Mouse (Mus musculus) macrophage (primary cell): Measurements from ENCODE around the gene Pih1d1. TPM values are rescaled to one million over a fixed set of nuclear protein-coding genes. Genes with fewer than 3 reads are reported as not detected.
A peak's percentile ranks its signal among the peaks of the same experiment; 100 is the strongest.
"Not testable (repeated sequence)": the region's sequence is repeated elsewhere in the genome, so short reads cannot be mapped to it uniquely, and the experiment has no call there.

Source experiments
- H3K27ac ChIP-seq: fragments of 350-480 bp; formaldehyde crosslinking; 2 replicates; pipeline ENCODE4 v1.9.0; 2021
- H3K36me3 ChIP-seq: fragments of 350-480 bp; formaldehyde crosslinking; 2 replicates; pipeline ENCODE4 v1.9.0; 2021; ENCODE audit errors: inconsistent target
- H3K4me3 ChIP-seq: fragments of 350-480 bp; formaldehyde crosslinking; 2 replicates; pipeline ENCODE4 v1.9.0; 2021; ENCODE audit errors: inconsistent target
- H3K79me2 ChIP-seq: fragments of 350-480 bp; formaldehyde crosslinking; 2 replicates; pipeline ENCODE4 v1.9.0; 2021; ENCODE audit errors: inconsistent target
- WGBS: methylation state at CpG from one replicate; pipeline ENCODE4 v1.1.7; 2026; ENCODE audit warnings: inconsistent platforms; ENCODE audit not compliant: missing documents; 5-methylcytosine and 5-hydroxymethylcytosine counted together
- polyA plus RNA-seq: library from polyadenylated mRNA; stranded (reverse); fragments of 250-400 nt; gene quantifications from 3 replicates; pipeline ENCODE4 v1.2.4, GENCODE M21; 2018; ENCODE audit warnings: inconsistent platforms
- total RNA-seq, 78 experiments: library from RNA; depleted of rRNA; stranded (reverse); fragments of 250-400 nt; gene quantifications; 1 replicate in 9 of 78; 2 replicates in 24 of 78; 3 replicates in 43 of 78; 4 replicates in 2 of 78; pipeline ENCODE4 v1.2.4; 2018; ENCODE audit warnings: inconsistent platforms in 56 of 78

Gene Pih1d1
- total RNA-seq (2018; cell fraction: chromatin; rRNA removed): 10 to 100 TPM in 24 of 26 experiments, 1 to 10 TPM in 2; 8.6 to 52.6 (median 28.1) TPM
- total RNA-seq (2018; cell fraction: cytosol; rRNA removed): 10 to 100 TPM; 19.7 to 44.5 (median 25.6) TPM
- 10 to 100 TPM in 24 of 26 experiments, 1 to 10 TPM in 2; 8.8 to 34.3 (median 25.6) TPM for total RNA-seq (2018; cell fraction: nucleus; rRNA removed)
- polyA plus RNA-seq: 34.1 to 75.8 TPM (median 39.7 TPM) in 3 replicates

GRCm38 (mm10) chr7:45154096-45154992 is at the start of gene Pih1d1, which contains the start of gene Aldh16a1:
Pih1d1 (plus strand) TSS chr7:45154303.
Aldh16a1 (minus strand) TSS chr7:45154584.
- peak within 1 kb of the TSS; percentile 95 for H3K27ac ChIP-seq
- peak within 1 kb of the TSS; percentile 88 for H3K4me3 ChIP-seq
- 3% methylated on average over 69 of the region's 69 CpGs for WGBS
- H3K36me3 ChIP-seq: peaks cover 8% of the 10 kb centered on the region; the same call in 1 of the 2 replicates
- peaks cover 5% of the 10 kb centered on the region; the same call in 1 of the 2 replicates for H3K79me2 ChIP-seq

GRCm38 (mm10) chr7:45104941-45105340 is 49.2 kb upstream of the Pih1d1 start:
- Histone ChIP-seq H3K36me3 (no peaks in the 10 kb centered on the region; the same call in 1 of the 2 replicates), H3K4me3 (no peak overlapping the region), H3K79me2 (peaks cover 16% of the 10 kb centered on the region; the same call in 1 of the 2 replicates), H3K27ac (no peak overlapping the region)
- WGBS: 83% methylated on average over 4 of the region's 5 CpGs

DNA sequence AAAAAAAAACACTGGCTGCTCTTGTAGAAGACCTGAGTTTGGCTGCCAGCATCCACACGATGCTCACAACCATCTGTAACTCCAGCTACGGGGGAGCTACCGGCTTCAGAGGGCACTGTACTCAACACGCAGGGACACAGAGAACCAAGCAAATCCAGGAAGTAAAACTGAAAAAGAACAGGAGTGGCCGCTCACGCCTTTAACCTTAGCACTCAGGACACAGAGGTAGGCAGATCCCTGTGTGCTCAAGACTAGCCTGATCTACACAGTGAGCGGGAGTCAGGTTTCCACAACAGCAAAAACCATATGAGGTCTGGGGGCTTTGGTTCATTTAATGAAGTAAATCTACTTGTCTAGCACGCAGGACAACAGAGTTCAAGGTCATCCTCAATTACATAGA is 48.6 kb upstream of the Pih1d1 start:
- Histone ChIP-seq H3K36me3 (no peaks in the 10 kb centered on the region; the same call in 1 of the 2 replicates), H3K4me3 (no peak overlapping the region)
- 78% methylated on average over 8 of the region's 8 CpGs for WGBS

DNA sequence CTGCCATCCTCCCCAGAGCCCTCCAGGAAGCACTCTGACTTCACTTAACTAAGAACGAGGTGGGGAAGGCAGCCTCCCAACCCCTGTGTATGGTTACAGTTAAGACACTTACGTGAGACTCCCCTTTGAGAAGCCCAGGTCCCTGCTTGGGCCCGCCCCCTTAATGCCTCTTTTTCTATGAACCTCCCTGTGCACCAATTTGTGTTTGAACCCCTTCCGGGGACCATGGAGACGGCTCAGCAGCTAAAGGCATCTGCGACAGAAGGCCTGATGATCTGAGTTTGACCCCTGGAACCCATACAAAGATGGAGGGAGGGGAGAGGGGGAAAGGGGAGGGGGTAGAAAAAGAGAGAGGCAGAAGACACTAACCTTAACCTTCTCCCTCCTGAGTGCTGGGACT is 47.7 kb upstream of the Pih1d1 start:
- Histone ChIP-seq H3K36me3 (no peaks in the 10 kb centered on the region; the same call in 1 of the 2 replicates), H3K79me2 (peaks cover 16% of the 10 kb centered on the region; the same call in 1 of the 2 replicates), H3K4me3 (no peak overlapping the region), H3K27ac (no peak overlapping the region)
- WGBS: 94% methylated on average over 6 of the region's 6 CpGs

More for the DNA sequence above, 48.6 kb upstream of the Pih1d1 start:
- no peak overlapping the region for H3K27ac ChIP-seq
- peaks cover 16% of the 10 kb centered on the region; the same call in 1 of the 2 replicates for H3K79me2 ChIP-seq

DNA sequence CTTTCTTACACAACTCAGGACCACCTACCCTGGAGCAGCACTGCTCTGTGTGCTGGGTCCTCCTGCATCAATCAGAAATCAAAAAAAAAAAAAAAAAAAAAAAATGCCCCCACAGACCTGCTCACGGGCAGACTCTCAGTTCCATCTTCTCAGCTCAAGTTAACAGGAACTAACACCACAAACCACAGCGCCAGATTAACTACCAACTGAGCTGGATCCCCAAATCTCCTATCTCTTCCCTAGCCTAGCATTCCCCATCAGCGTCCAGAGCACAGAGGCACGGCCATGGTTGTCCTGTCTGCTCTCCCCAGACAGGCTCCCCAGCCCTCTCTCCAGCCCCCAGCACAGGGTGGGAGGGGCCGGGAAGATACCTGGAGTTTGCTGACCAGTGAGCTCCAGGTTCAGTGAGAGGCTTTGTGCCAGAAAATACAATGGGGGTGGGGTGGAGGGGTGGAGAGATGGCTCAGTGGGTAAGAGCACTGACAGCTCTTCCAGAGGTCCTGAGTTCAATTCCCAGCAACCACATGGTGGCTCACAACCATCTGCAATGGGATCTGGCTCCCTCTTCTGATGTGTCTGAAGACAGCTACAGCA is 47.0 kb upstream of the Pih1d1 start:
- WGBS: 39% methylated on average over 5 of the region's 5 CpGs
- Histone ChIP-seq H3K27ac (no peak overlapping the region), H3K79me2 (peaks cover 13% of the 10 kb centered on the region; the same call in 1 of the 2 replicates), H3K4me3 (no peak overlapping the region), H3K36me3 (no peaks in the 10 kb centered on the region)

- H3K79me2 ChIP-seq, H3K27ac ChIP-seq, H3K36me3 ChIP-seq, H3K4me3 ChIP-seq: not testable (repeated sequence)
- WGBS: 93% methylated on average over 3 of the region's 4 CpGs
These were observed 44.0 kb upstream of the Pih1d1 start for GRCm38 (mm10) chr7:45110089-45110488.

GRCm38 (mm10) chr7:45111940-45112339 is 42.2 kb upstream of the Pih1d1 start:
- WGBS: 96% methylated on average over 2 of the region's 2 CpGs
- Histone ChIP-seq H3K4me3 (no peak overlapping the region), H3K79me2 (no peaks in the 10 kb centered on the region), H3K36me3 (no peaks in the 10 kb centered on the region), H3K27ac (no peak overlapping the region)

- Histone ChIP-seq H3K79me2 (no peaks in the 10 kb centered on the region), H3K4me3 (no peak overlapping the region), H3K27ac (no peak overlapping the region), H3K36me3 (no peaks in the 10 kb centered on the region)
- 89% methylated on average over 3 of the region's 3 CpGs for WGBS
These were observed 41.6 kb upstream of the Pih1d1 start for GRCm38 (mm10) chr7:45112529-45112928.

DNA sequence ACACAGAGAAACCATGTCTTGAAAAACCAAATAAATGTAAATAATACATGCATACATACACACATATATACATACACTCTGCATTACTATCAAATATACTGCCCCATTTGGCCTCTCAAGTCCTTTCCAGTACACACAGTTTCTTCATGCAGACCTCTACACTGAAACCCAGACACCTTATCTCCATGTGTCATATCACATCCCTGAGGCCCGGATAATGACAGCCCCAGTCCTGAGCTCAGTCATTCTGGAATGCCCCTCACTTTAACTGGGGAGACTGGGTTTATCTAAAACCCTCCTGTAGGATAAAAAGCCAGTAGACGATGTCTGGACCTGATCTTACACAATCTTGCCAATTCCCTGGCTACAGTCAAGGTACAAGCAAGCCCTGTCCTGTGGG is 40.6 kb upstream of the Pih1d1 start:
- H3K27ac ChIP-seq: no peak overlapping the region

DNA sequence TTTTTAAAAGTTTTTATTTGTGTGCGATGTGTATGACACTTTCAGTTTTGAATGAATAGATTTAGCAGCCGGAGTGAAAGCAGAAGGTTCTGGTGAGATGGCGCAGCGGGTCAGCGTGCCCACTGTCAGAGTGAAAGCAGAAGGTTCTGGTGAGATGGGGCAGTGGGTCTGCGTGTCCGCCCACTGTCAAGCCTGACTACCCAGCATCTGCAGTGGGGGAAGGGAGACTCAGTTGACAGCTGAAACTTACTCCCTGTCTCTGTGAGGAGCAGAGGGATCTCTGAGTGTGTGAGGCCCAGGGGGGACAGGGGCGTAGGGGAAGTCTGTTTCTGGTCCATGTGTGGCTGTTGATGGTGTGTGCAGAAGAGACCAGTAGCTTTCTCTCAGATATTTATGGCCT is 36.5 kb upstream of the Pih1d1 start:
- peaks cover 1% of the 10 kb centered on the region for H3K79me2 ChIP-seq
- WGBS: 75% methylated on average over 8 of the region's 8 CpGs
- H3K36me3 ChIP-seq: peaks cover 28% of the 10 kb centered on the region
- H3K4me3 ChIP-seq: no peak overlapping the region
- no peak overlapping the region for H3K27ac ChIP-seq

More for the DNA sequence above, 40.6 kb upstream of the Pih1d1 start:
- WGBS: 100% methylated on average over 2 of the region's 2 CpGs
- Histone ChIP-seq H3K36me3 (no peaks in the 10 kb centered on the region), H3K79me2 (no peaks in the 10 kb centered on the region), H3K4me3 (no peak overlapping the region)

DNA sequence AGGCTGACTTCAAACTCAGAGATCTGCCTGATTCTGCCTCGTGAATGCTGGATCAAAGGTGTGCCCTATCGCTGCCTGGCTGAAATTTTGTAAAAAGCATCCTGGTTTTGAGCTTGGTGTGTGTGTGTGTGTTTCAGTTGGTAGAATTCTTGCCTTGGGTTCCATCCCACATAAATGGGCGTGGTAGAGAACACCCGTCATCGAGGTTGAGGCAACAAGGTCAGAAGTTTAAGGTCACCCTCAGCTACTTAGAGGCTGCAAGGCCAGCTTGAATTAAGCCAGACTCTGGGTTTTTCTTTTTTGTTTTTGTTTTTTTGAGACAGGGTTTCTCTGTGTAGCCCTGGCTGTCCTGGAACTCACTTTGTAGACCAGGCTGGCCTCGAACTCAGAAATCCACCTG is 35.8 kb upstream of the Pih1d1 start:
- Histone ChIP-seq H3K27ac (no peak overlapping the region), H3K4me3 (no peak overlapping the region), H3K79me2 (peaks cover 9% of the 10 kb centered on the region), H3K36me3 (peaks cover 32% of the 10 kb centered on the region)
- 93% methylated on average over 5 of the region's 6 CpGs for WGBS

DNA sequence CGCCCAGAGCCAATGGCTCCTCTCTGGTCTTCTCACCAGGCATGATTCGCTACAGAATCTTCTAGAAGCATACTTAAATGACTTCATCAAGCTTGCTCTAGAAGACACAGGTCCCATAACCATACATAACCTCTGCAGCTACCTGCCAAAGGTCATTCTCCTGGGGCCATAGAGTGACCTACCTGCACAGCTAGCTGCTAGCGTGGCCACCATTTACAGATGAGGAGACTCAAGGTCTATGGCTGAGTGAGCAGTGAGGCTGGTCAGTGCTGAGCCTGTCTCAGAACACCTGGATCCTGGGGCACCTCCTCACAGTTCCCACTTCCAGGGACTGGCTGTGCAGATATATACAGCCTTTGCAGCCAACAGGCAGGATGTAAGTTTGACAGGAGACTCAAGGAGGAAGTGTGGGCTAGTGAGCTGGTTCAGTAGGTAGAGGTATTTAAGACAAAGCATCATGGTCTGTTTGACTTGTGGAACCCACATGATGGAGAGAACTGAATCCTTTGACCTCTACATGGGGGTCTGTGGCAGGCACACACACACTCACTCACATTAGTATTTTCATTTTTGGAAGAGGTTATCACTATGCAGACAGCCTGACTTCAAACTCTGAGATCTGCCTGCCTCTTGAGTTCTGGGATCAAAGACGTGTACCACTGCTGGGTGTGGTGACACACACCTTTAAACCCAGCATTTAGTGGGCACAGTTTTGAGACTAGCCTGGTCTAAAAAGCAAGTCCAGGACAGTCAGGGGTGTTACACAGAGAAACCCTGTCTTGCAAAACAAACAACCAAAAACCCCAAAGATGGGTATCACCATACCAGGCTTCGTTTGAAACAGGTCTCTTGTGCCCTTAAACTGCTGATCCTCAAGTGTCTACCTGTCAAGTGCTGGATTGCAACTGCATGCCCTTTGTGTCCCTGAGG is 34.1 kb upstream of the Pih1d1 start:
- peaks cover 32% of the 10 kb centered on the region for H3K36me3 ChIP-seq
- peaks cover 17% of the 10 kb centered on the region for H3K79me2 ChIP-seq
- H3K27ac ChIP-seq: no peak overlapping the region
- no peak overlapping the region for H3K4me3 ChIP-seq
- WGBS: 84% methylated on average over 5 of the region's 5 CpGs

DNA sequence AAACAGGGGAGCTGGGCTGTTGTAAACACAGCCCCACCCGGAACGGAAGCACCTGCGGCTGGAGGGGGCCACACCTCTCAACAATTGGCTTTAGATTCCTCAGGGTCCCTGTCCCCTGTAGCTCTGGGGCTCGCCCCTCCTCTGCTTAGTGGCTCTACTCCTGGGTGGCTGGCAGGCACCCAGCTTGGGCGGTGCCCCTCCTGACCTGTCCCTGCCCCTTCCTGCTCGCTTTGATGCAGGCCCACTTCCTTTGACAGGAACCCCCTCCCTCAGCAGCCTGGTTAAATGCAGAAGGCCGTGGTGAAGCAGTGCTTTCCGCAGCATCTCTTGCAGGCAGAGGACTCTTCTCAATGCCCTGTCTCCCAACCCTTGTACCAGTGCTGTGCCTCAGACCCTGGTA is 32.7 kb upstream of the Pih1d1 start:
- WGBS: 22% methylated on average over 7 of the region's 8 CpGs
- H3K27ac ChIP-seq: no peak overlapping the region
- H3K36me3 ChIP-seq: peaks cover 46% of the 10 kb centered on the region
- H3K4me3 ChIP-seq: no peak overlapping the region
- H3K79me2 ChIP-seq: peaks cover 21% of the 10 kb centered on the region

DNA sequence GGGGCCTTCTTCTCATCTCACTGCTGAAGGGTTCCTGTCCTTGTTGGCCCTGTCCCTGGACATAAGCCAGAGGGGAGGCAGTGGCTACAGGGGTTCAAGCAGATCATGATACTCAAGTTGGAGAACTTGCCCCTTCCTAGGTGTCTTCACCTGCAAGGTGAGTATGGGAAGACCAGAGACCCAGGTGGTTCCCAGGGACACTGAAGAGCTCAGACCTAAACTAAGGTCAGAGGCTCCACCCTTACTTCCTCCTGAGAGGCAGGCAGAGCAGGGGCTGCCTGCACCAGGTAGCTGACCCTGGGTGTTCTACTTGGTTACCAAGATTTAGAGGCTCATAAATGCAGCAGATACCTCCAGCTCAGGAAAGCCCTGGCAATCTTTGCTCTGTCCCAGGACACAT is 32.1 kb upstream of the Pih1d1 start:
- Histone ChIP-seq H3K4me3 (no peak overlapping the region), H3K27ac (no peak overlapping the region), H3K79me2 (peaks cover 27% of the 10 kb centered on the region), H3K36me3 (peaks cover 51% of the 10 kb centered on the region)
